Mouse (Mus musculus): ENCODE measurements at regions not wholly inside any gene's neighbourhood (a gene's known extent, or its start where the extent isn't known, plus 50 kb on each side); places are given as distances from the start of the nearest gene placed in this dataset.

- Histone ChIP-seq H3K9ac (ENCODE audit: insufficient read depth, low read depth) (no peak overlapping the region), H3K4me1 (ENCODE audit: control insufficient read depth in 1 of 2, insufficient read depth in 2 of 2) (no peaks in the 10 kb centered on the region)
These were observed 54.6 kb upstream of the Slc35c1 start for GRCm38 (mm10) chr2:92514961-92515360.

DNA sequence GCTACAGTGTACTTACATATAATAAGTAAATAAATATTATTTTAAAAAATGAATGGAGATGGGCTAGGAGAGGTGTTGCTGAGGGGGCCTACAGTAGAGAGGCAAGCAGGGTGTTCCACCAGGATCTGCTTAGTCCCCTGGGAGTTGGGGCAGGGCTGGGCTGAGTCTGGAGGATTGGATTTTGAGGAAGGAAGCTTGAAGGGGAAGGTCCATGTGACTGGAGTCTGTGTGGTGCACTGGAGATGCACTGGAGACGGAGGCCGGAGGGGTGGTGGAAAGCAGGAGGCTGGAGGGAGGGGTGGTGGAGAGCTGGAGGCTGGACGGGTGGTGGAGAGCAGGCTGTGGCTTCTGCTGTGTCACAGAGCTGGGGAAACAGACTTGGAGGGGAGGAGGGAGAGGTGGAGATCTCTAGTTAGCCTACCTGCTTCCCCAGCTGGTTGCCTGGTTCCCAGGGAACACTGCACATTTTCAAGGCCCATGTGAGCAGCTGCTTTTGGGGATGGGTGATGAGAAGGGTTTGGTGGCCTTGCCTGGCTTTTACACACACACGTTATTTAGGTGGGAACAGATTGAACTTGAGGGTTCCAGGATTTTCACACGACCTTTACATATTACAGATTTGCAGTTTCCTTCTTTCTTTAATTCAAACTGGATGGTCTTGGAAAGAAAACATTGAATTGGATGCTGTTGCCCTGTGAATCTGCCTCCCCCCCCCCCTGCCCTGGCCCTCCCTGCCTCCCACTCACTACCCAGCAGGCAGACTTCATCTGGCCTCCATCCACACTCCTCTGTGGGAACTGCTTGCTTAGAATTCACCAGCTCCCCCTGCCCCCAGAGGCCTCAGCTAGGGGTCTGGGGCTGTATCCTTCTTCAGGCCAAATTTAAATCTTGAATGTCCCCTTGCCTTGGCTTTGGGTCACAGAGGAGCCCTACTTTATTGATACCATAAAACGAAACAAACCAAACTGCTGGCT, 51.7 kb upstream of the Slc35c1 start:
- H3K27me3 ChIP-seq (replicated peaks): peaks cover 77% of the 10 kb centered on the region
- dilution Hi-C loops (cut with MboI; ENCODE audit: extremely low pct_ligation_motif_present, extremely low pct_unique_long_range_greater_than_20kb, low sequenced_read_pairs): no loop called here
- H3K36me3 ChIP-seq (replicated peaks in 1 of 2; ENCODE audit: control insufficient read depth in 1 of 2, insufficient read depth in 1 of 2, low read length in 1 of 2): no peaks in the 10 kb centered on the region
- H3K4me3 ChIP-seq (replicated peaks in 1 of 3; ENCODE audit: low read depth in 2 of 3, low read length in 2 of 3, poor library complexity in 1 of 3): no peak overlapping the region
- DNase-seq (ENCODE audit: extremely low read depth): no peak
- H3K4me1 ChIP-seq (ENCODE audit: control insufficient read depth in 1 of 2, insufficient read depth in 2 of 2): no peaks in the 10 kb centered on the region
- peaks cover 7% of the 10 kb centered on the region for H3K9me3 ChIP-seq (replicated peaks; ENCODE audit: low read length)
- no peak overlapping the region for H3K9ac ChIP-seq (ENCODE audit: insufficient read depth, low read depth)
- TF ChIP-seq CTCF (conservative IDR thresholded peaks at IDR 0.05 in 1 of 2, IDR thresholded peaks at IDR 0.05 in 1 of 2; ENCODE audit: low read depth in 2 of 2, low read length in 2 of 2) (no peak), RAD21 (IDR thresholded peaks at IDR 0.05; ENCODE audit: low read depth, low read length) (no peak), ELF1 (IDR thresholded peaks at IDR 0.05; ENCODE audit: low read depth, low read length) (no peak), TCF12 (IDR thresholded peaks at IDR 0.05; ENCODE audit: low read depth, low read length) (no peak)
- H3K27ac ChIP-seq (ENCODE audit: insufficient read depth, low read depth): no peak overlapping the region
- no peaks in the 10 kb centered on the region for H3K79me2 ChIP-seq (replicated peaks; ENCODE audit: control insufficient read depth, extremely low read depth, insufficient read depth, poor library complexity, severe bottlenecking)
- H3K4me2 ChIP-seq (ENCODE audit: insufficient read depth, low read depth, poor library complexity, severe bottlenecking): no peak overlapping the region
- in situ Hi-C loops (cut with MboI; ENCODE audit: low pct_ligation_motif_present, low pct_unique_long_range_greater_than_20kb, low sequenced_read_pairs): no loop called here

More at GRCm38 (mm10) chr2:92514961-92515360, 54.6 kb upstream of the Slc35c1 start:
- Histone ChIP-seq H3K79me2 (replicated peaks; ENCODE audit: control insufficient read depth, extremely low read depth, insufficient read depth, poor library complexity, severe bottlenecking) (no peaks in the 10 kb centered on the region), H3K4me2 (ENCODE audit: insufficient read depth, low read depth, poor library complexity, severe bottlenecking) (no peak overlapping the region), H3K27ac (ENCODE audit: insufficient read depth, low read depth) (no peak overlapping the region), H3K9me3 (replicated peaks; ENCODE audit: low read length) (peaks cover 4% of the 10 kb centered on the region), H3K27me3 (replicated peaks) (peaks cover 82% of the 10 kb centered on the region), H3K4me3 (replicated peaks in 1 of 3; ENCODE audit: low read depth in 2 of 3, low read length in 2 of 3, poor library complexity in 1 of 3) (no peak overlapping the region), H3K36me3 (replicated peaks in 1 of 2; ENCODE audit: control insufficient read depth in 1 of 2, insufficient read depth in 1 of 2, low read length in 1 of 2) (no peaks in the 10 kb centered on the region)
- dilution Hi-C loops (cut with MboI; ENCODE audit: extremely low pct_ligation_motif_present, extremely low pct_unique_long_range_greater_than_20kb, low sequenced_read_pairs): no loop called here
- no peak for TF ChIP-seq MYC (IDR thresholded peaks at IDR 0.05; ENCODE audit: low read depth, low read length)
- in situ Hi-C loops (cut with MboI; ENCODE audit: low pct_ligation_motif_present, low pct_unique_long_range_greater_than_20kb, low sequenced_read_pairs): no loop called here
- no peak for DNase-seq (ENCODE audit: extremely low read depth)

All from CH12.LX (cell line).